Mouse (Mus musculus) adrenal gland, postnatal 10 days (tissue): ENCODE data around the gene Pif1. TPM values are rescaled to one million over a fixed set of nuclear protein-coding genes. Genes with fewer than 3 reads are reported as not detected.
A peak's percentile ranks its signal among the peaks of the same experiment; 100 is the strongest.

Source experiments
- DNase-seq: peaks from one replicate; pipeline ENCODE4 v3.0.0; 2021; ENCODE audit warnings: mixed read lengths
- total RNA-seq, 2 experiments: library from RNA; stranded (reverse); gene quantifications; 2 replicates each; pipeline ENCODE4 v1.2.3; 2021

Gene Pif1
- total RNA-seq, 2 experiments from 2014 or later = 2.0 to 3.3 TPM

- peak; percentile 54 for DNase-seq
These were observed 25.9 kb upstream of the Pif1 start for GRCm38 (mm10) chr9:65561016-65561415.

GRCm38 (mm10) chr9:65562081-65562506 lies 24.9 kb upstream of the Pif1 start:
- peak; percentile 54 for DNase-seq

- DNase-seq = no peak
These were observed 23.9 kb upstream of the Pif1 start for GRCm38 (mm10) chr9:65563073-65563472.

- DNase-seq = no peak
These were observed 22.3 kb upstream of the Pif1 start for GRCm38 (mm10) chr9:65564698-65565097.

- no peak for DNase-seq
These were observed 18.2 kb upstream of the Pif1 start for GRCm38 (mm10) chr9:65568787-65569186.

GRCm38 (mm10) chr9:65569491-65569971 lies 17.4 kb upstream of the Pif1 start:
- peak; percentile 60 for DNase-seq

GRCm38 (mm10) chr9:65572837-65573236 lies 14.1 kb upstream of the Pif1 start:
- DNase-seq = no peak

- no peak for DNase-seq
These were observed 12.2 kb upstream of the Pif1 start for GRCm38 (mm10) chr9:65574513-65575392.

GRCm38 (mm10) chr9:65575393-65576196 lies 11.4 kb upstream of the Pif1 start:
- DNase-seq = peak; percentile 59

GRCm38 (mm10) chr9:65576861-65577510 lies 10.0 kb upstream of the Pif1 start:
- DNase-seq = peak; percentile 44

- DNase-seq = no peak
These were observed 9.3 kb upstream of the Pif1 start for GRCm38 (mm10) chr9:65577511-65578196.

- DNase-seq = peak; percentile 54
These were observed 8.1 kb upstream of the Pif1 start for GRCm38 (mm10) chr9:65578801-65579249.

GRCm38 (mm10) chr9:65579781-65580371 lies 7.1 kb upstream of the Pif1 start, which contains the start of gene Plekho2:
TSS of gene Plekho2 (minus strand) at chr9:65580040.
- DNase-seq = peak; percentile 97

GRCm38 (mm10) chr9:65580401-65581256 lies 6.3 kb upstream of the Pif1 start:
- peak; percentile 90 for DNase-seq

- no peak for DNase-seq
These were observed 3.9 kb upstream of the Pif1 start for GRCm38 (mm10) chr9:65583045-65583444.

GRCm38 (mm10) chr9:65587270-65587572 lies 261 bp downstream of the Pif1 start:
- no peak for DNase-seq

GRCm38 (mm10) chr9:65587573-65588358 lies 806 bp downstream of the Pif1 start:
- peak; percentile 53 for DNase-seq

GRCm38 (mm10) chr9:65589091-65589490 lies 2.1 kb downstream of the Pif1 start:
- DNase-seq = no peak

- DNase-seq = no peak
These were observed 5.8 kb downstream of the Pif1 start for GRCm38 (mm10) chr9:65592721-65593120.

GRCm38 (mm10) chr9:65593596-65593995 lies 6.6 kb downstream of the Pif1 start:
- no peak for DNase-seq
